Mouse (Mus musculus): Measurements from ENCODE around the gene Olfr45. TPM values are rescaled to one million over a fixed set of nuclear protein-coding genes. Genes with fewer than 3 reads are reported as not detected.

Olfr45 gene
- not detected for polyA plus RNA-seq (2014; fragmentation: Illumina TruSeq; extraction: RNeasy Lipid Tissue Mini Kit (QIAGEN cat#74804); ENCODE audit: low read depth, low replicate concordance)

DNA sequence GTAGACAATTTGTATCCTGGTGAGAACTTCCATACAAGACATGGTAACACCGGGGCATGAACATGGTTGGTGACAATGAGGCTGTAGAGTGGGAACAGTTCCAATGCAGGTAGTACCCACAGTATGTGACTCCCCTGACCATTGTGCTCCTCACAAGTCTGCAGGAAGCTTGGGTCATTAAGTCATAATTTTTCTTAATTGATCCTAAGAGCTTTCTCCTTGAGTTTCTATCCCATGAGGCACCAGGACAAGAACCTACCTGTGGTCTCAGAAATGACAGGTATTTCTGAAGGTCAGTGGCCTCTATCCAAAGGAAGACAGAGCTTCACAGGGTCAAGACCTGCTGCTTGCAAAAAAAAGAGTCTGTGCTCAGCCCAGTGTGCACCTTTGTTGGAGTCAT is at the start of gene Olfr45:
TSS of gene Olfr45 (plus strand) at position 301 of the 400 bp plus-strand sequence.

DNA sequence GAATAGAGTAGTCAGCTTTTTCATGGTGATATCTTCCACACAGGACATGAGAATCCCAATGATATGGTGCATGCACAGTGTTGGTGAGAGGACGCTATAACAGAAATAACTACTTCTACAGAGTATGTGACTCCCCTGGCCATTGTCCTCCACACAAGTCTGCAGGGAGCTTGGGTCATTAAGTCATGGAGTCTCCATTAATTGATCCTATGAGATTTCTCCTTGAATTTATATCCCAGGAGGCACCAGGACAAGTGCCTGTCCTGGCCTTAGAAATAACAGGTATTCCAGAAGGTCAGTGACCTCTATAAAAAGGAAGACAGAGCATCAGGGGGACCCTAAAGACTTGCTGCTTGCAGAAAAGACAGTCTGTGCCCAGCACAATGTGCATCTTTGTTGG is 35.6 kb upstream of the Olfr45 start, which contains the start of gene Olfr53:
TSS of gene Olfr53 (plus strand) at position 301 of the 400 bp plus-strand sequence.

DNA sequence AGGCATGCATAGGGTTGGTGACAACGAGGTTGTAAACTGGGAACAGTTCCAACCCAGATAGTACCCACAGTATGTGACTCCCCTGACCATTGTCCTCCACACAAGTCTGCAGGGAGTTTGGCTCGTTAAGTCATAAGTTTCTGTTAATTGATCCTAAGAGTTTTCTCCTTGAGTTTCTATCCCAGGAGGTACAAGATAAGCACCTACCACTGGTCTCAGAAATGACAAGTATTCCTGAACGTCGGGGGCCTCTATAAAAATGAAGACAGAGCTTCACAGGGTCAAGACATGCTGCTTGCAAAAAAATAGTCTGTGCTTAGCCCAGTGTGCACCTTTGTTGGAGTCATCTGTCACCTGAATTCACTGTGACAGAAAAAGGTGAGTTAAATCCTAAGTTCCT is 22.1 kb upstream of the Olfr45 start, which contains the start of gene Olfr539:
TSS of gene Olfr539 (plus strand) at position 301 of the 400 bp plus-strand sequence.

DNA sequence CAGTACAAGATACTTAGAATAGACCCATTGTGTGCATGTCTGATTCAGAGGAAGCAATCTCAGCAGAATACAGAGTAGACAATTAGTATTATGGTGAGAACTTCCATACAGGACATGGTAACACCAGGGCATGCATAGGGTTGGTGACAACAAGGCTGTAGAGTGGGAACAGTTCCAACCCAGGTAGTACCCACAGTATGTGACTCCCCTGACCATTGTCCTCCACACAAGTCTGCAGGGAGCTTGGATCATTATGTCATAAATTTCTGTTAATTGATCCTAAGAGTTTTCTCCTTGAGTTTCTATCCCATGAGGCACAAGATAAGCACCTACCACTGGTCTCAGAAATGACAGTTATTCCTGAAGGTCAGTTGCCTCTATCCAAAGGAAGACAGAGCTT is 15.2 kb downstream of the Olfr45 start, which contains the start of gene Olfr541:
TSS of gene Olfr541 (plus strand) at position 301 of the 400 bp plus-strand sequence.

Other genes starting within 250 kb of the Olfr45 start
- not detected for gene Olfr533, start 218.6 kb upstream of the Olfr45 start, polyA plus RNA-seq (2014; fragmentation: Illumina TruSeq; extraction: RNeasy Lipid Tissue Mini Kit (QIAGEN cat#74804); ENCODE audit: low read depth, low replicate concordance)
- not detected for gene Olfr535, start 197.7 kb upstream of the Olfr45 start, polyA plus RNA-seq (2014; fragmentation: Illumina TruSeq; extraction: RNeasy Lipid Tissue Mini Kit (QIAGEN cat#74804); ENCODE audit: low read depth, low replicate concordance)
- not detected for gene Olfr536, start 174.6 kb upstream of the Olfr45 start, polyA plus RNA-seq (2014; fragmentation: Illumina TruSeq; extraction: RNeasy Lipid Tissue Mini Kit (QIAGEN cat#74804); ENCODE audit: low read depth, low replicate concordance)
- not detected for gene Olfr538, start 114.1 kb upstream of the Olfr45 start, polyA plus RNA-seq (2014; fragmentation: Illumina TruSeq; extraction: RNeasy Lipid Tissue Mini Kit (QIAGEN cat#74804); ENCODE audit: low read depth, low replicate concordance)
- not detected for gene Olfr46, start 80.7 kb upstream of the Olfr45 start, polyA plus RNA-seq (2014; fragmentation: Illumina TruSeq; extraction: RNeasy Lipid Tissue Mini Kit (QIAGEN cat#74804); ENCODE audit: low read depth, low replicate concordance)
- not detected for gene Olfr61, start 53.0 kb upstream of the Olfr45 start, polyA plus RNA-seq (2014; fragmentation: Illumina TruSeq; extraction: RNeasy Lipid Tissue Mini Kit (QIAGEN cat#74804); ENCODE audit: low read depth, low replicate concordance)
- gene Olfr53, start 35.5 kb upstream of the Olfr45 start, polyA plus RNA-seq (2014; fragmentation: Illumina TruSeq; extraction: RNeasy Lipid Tissue Mini Kit (QIAGEN cat#74804); ENCODE audit: low read depth, low replicate concordance): not detected
- not detected for gene Olfr539, start 22.0 kb upstream of the Olfr45 start, polyA plus RNA-seq (2014; fragmentation: Illumina TruSeq; extraction: RNeasy Lipid Tissue Mini Kit (QIAGEN cat#74804); ENCODE audit: low read depth, low replicate concordance)
- gene Olfr541, start 15.3 kb downstream of the Olfr45 start, polyA plus RNA-seq (2014; fragmentation: Illumina TruSeq; extraction: RNeasy Lipid Tissue Mini Kit (QIAGEN cat#74804); ENCODE audit: low read depth, low replicate concordance): not detected
- gene Cyp2e1, start 81.8 kb downstream of the Olfr45 start, polyA plus RNA-seq (2014; fragmentation: Illumina TruSeq; extraction: RNeasy Lipid Tissue Mini Kit (QIAGEN cat#74804); ENCODE audit: low read depth, low replicate concordance): 21.8 TPM
- not detected for gene Syce1, start 105.9 kb downstream of the Olfr45 start, polyA plus RNA-seq (2014; fragmentation: Illumina TruSeq; extraction: RNeasy Lipid Tissue Mini Kit (QIAGEN cat#74804); ENCODE audit: low read depth, low replicate concordance)
- gene Zfp941, start 140.2 kb downstream of the Olfr45 start, polyA plus RNA-seq (2014; fragmentation: Illumina TruSeq; extraction: RNeasy Lipid Tissue Mini Kit (QIAGEN cat#74804); ENCODE audit: low read depth, low replicate concordance): 0.18 TPM
- gene Urah, start 153.1 kb downstream of the Olfr45 start, polyA plus RNA-seq (2014; fragmentation: Illumina TruSeq; extraction: RNeasy Lipid Tissue Mini Kit (QIAGEN cat#74804); ENCODE audit: low read depth, low replicate concordance): 1.8 TPM
- gene Scgb1c1, start 163.6 kb downstream of the Olfr45 start, polyA plus RNA-seq (2014; fragmentation: Illumina TruSeq; extraction: RNeasy Lipid Tissue Mini Kit (QIAGEN cat#74804); ENCODE audit: low read depth, low replicate concordance): 35.3 TPM
- not detected for gene Odf3, start 165.9 kb downstream of the Olfr45 start, polyA plus RNA-seq (2014; fragmentation: Illumina TruSeq; extraction: RNeasy Lipid Tissue Mini Kit (QIAGEN cat#74804); ENCODE audit: low read depth, low replicate concordance)
- not detected for gene Gm45785, start 174.4 kb downstream of the Olfr45 start, polyA plus RNA-seq (2014; fragmentation: Illumina TruSeq; extraction: RNeasy Lipid Tissue Mini Kit (QIAGEN cat#74804); ENCODE audit: low read depth, low replicate concordance)
- 22.6 TPM for gene Ric8a, start 175.0 kb downstream of the Olfr45 start, polyA plus RNA-seq (2014; fragmentation: Illumina TruSeq; extraction: RNeasy Lipid Tissue Mini Kit (QIAGEN cat#74804); ENCODE audit: low read depth, low replicate concordance)
- gene Bet1l, start 175.6 kb downstream of the Olfr45 start, polyA plus RNA-seq (2014; fragmentation: Illumina TruSeq; extraction: RNeasy Lipid Tissue Mini Kit (QIAGEN cat#74804); ENCODE audit: low read depth, low replicate concordance): 12.4 TPM
- 93.8 TPM for gene Psmd13, start 200.0 kb downstream of the Olfr45 start, polyA plus RNA-seq (2014; fragmentation: Illumina TruSeq; extraction: RNeasy Lipid Tissue Mini Kit (QIAGEN cat#74804); ENCODE audit: low read depth, low replicate concordance)
- gene Sirt3, start 200.4 kb downstream of the Olfr45 start, polyA plus RNA-seq (2014; fragmentation: Illumina TruSeq; extraction: RNeasy Lipid Tissue Mini Kit (QIAGEN cat#74804); ENCODE audit: low read depth, low replicate concordance): 77.7 TPM
- 3,602 TPM for gene Cox8b, start 218.5 kb downstream of the Olfr45 start, polyA plus RNA-seq (2014; fragmentation: Illumina TruSeq; extraction: RNeasy Lipid Tissue Mini Kit (QIAGEN cat#74804); ENCODE audit: low read depth, low replicate concordance)
- not detected for gene Nlrp6, start 239.0 kb downstream of the Olfr45 start, polyA plus RNA-seq (2014; fragmentation: Illumina TruSeq; extraction: RNeasy Lipid Tissue Mini Kit (QIAGEN cat#74804); ENCODE audit: low read depth, low replicate concordance)